Mouse (Mus musculus) stomach, embryonic 16.5 days (tissue): ENCODE measurements around the gene Zfp93. TPM values are rescaled to one million over a fixed set of nuclear protein-coding genes. Genes with fewer than 3 reads are reported as not detected.
"Not testable (repeated sequence)": the region's sequence is repeated elsewhere in the genome, so short reads cannot be mapped to it uniquely, and the experiment has no call there.

Experiments
- ATAC-seq: fragments of 200-750 bp; cut with Nextera tagmentation; 2 replicates; pipeline ENCODE4 v1.8.0; 2017; ENCODE audit warnings: moderate number of reproducible peaks, moderate TSS enrichment; ENCODE audit not compliant: insufficient read depth, low FRiP score
- H3K27ac ChIP-seq: fragments of 300-500 bp; sonication (generic); 2 replicates; pipeline ENCODE4 v1.5.1; 2014; ENCODE audit warnings: low read length
- H3K27me3 ChIP-seq: fragments of 300-500 bp; sonication (generic); 2 replicates; pipeline ENCODE4 v1.6.1; 2014; ENCODE audit warnings: low read length, control low read depth, mixed read lengths; ENCODE audit not compliant: control insufficient read depth, insufficient read depth
- H3K36me3 ChIP-seq: fragments of 300-500 bp; sonication (generic); 2 replicates; pipeline ENCODE4 v1.6.1; 2014; ENCODE audit warnings: low read length; ENCODE audit not compliant: control insufficient read depth, insufficient read depth
- H3K4me1 ChIP-seq: fragments of 300-500 bp; sonication (generic); 2 replicates; pipeline ENCODE4 v1.6.1; 2014; ENCODE audit warnings: low read length, control low read depth, mixed read lengths; ENCODE audit not compliant: control insufficient read depth, insufficient read depth
- H3K4me2 ChIP-seq: fragments of 300-500 bp; sonication (generic); 2 replicates; pipeline ENCODE4 v1.6.1; 2014; ENCODE audit warnings: low read depth, low read length, mixed read lengths
- H3K4me3 ChIP-seq: fragments of 300-500 bp; sonication (generic); replicated peaks from 2 replicates; pipeline ENCODE4 v1.5.1; 2014; ENCODE audit warnings: mild to moderate bottlenecking, low read length
- H3K9ac ChIP-seq: fragments of 300-500 bp; sonication (generic); 2 replicates; pipeline ENCODE4 v1.6.1; 2014; ENCODE audit warnings: low read length
- H3K9me3 ChIP-seq: fragments of 300-500 bp; sonication (generic); replicated peaks from 2 replicates; pipeline ENCODE4 v1.6.1; 2016; ENCODE audit warnings: low read length, control low read depth; ENCODE audit not compliant: control insufficient read depth
- WGBS: fragments of 180-500 bp; shearing (Covaris S2); extraction: QIAGEN DNeasy Blood & Tissue Kit; methylation state at CpG from one replicate; pipeline ENCODE4 v1.1.7; 2014; 5-methylcytosine and 5-hydroxymethylcytosine counted together
- polyA plus RNA-seq: library from polyadenylated mRNA; unstranded; fragments of >200 nt; fragmentation: Nextera tagmentation; extraction: Ambion mirVana; gene quantifications from 2 replicates; pipeline ENCODE4 v1.2.1, GENCODE M21; 2015

Gene Zfp93
- polyA plus RNA-seq, 1 experiment from 2014 or later, result 7.6 TPM

DNA sequence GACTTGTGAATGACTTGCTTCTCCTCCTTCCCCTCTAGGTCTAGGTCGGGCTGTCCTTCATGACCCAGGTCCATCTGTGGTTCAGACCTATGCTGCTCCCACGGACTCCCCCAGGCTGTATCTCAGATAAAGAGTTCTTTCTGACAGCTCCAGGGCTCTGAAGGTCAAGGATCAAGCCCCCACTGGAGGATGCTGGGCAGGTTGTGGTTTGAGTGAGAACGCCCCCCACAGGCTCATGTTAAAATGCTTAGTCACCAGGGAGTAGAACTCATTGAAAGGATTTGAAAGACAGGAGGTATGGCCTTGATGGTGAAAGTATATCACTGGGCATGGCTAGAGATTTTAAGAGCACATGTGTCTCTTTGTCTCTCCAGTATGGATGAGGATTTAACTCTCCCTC lies 964 bp upstream of the Zfp93 start:
- no peaks in the 10 kb centered on the region for H3K36me3 ChIP-seq
- ATAC-seq, result no peak
- no peak overlapping the region for H3K27ac ChIP-seq
- no peak overlapping the region for H3K4me2 ChIP-seq
- no peaks in the 10 kb centered on the region for H3K27me3 ChIP-seq
- WGBS, result 75% methylated on average over 3 of the region's 3 CpGs
- no peak overlapping the region for H3K9ac ChIP-seq
- H3K9me3 ChIP-seq, result no peaks in the 10 kb centered on the region
- peaks cover 4% of the 10 kb centered on the region for H3K4me1 ChIP-seq
- H3K4me3 ChIP-seq, result no peak overlapping the region

DNA sequence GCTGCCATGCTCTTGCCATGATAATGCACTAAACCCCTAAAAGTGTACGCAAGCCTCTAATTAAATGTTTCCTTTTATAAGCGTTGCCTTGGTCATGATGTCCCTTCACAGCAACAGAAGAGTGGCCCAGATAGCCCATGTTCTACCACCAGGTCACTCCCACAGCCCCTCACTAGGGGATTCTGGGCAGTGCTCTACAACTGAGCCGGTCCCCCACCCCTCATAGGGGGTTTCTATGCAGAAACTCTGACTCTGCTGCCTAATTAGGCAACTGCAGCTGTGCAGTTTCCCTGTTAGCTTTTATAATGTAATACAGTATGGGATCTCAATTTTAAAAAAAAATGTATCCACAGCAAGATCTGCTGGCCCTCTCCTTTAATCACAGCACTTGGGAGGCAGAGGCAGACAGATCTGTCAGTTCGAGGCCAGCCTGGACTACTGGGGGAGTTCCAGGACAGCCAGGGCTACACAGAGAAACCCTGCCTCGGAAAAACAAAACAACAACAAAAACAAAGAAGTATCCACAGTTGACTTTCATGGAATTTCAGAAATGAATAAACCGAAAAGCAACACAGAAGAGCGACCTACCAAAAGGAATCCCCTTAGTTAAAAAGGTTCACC lies 443 bp upstream of the Zfp93 start:
- peak overlapping the region; percentile 59 for H3K4me3 ChIP-seq
- ATAC-seq, result peak; percentile 34; the same call in 1 of the 2 replicates
- WGBS, result 33% methylated on average over 7 of the region's 7 CpGs
- peaks cover 4% of the 10 kb centered on the region for H3K4me1 ChIP-seq
- peak overlapping the region; percentile 76 for H3K9ac ChIP-seq
- no peaks in the 10 kb centered on the region for H3K9me3 ChIP-seq
- H3K4me2 ChIP-seq, result peak overlapping the region; percentile 60
- no peak overlapping the region for H3K27ac ChIP-seq
- H3K27me3 ChIP-seq, result no peaks in the 10 kb centered on the region
- H3K36me3 ChIP-seq, result peaks cover 2% of the 10 kb centered on the region

DNA sequence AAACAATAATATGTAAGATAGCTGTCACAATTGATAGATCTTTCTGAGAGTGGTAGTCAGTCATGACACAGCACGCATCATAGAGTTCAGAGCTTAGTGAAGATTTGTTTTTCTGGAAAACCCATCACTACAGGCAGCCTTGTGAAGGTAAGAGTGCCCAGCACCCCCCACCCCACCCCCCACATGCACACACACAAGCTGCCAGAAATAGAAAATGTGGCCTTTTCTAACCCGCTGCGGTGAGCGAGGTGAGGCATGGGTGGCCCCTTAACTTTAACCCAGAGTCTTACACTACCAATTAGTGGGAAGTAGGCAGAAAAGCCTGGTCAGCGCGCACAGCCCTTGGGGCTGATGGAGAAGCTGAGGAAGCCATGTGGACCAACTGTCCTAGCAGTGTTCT lies 971 bp downstream of the Zfp93 start:
- Histone ChIP-seq H3K4me1 (peaks cover 4% of the 10 kb centered on the region), H3K36me3 (peaks cover 7% of the 10 kb centered on the region), H3K4me2 (peak overlapping the region; percentile 60; the same call in 1 of the 2 replicates), H3K9me3 (no peaks in the 10 kb centered on the region), H3K9ac (no peak overlapping the region), H3K27ac (no peak overlapping the region), H3K4me3 (no peak overlapping the region), H3K27me3 (no peaks in the 10 kb centered on the region)
- no peak for ATAC-seq
- WGBS, result 92% methylated on average over 6 of the region's 6 CpGs

DNA sequence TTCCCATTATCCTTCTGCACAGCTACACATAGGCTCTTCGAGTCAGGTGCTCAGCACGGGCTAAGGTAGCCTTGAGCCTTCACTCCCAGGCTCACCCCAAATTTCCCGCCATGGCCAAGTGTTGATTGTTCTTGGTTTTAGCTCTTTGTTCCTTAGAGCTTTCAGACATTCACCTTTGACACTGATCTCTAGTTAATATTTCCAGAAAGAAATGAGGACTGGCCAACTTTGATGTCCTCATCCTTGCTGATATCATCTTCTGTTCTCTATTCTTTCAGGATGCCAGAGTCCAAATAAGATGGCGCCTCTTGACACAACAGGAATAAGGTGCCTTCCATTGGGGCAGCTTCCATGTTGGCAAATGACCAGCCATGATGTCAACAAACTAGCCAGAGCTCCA lies 4.2 kb downstream of the Zfp93 start:
- Histone ChIP-seq H3K27ac (no peak overlapping the region), H3K4me1 (peaks cover 4% of the 10 kb centered on the region), H3K4me2 (no peak overlapping the region), H3K9me3 (no peaks in the 10 kb centered on the region), H3K27me3 (no peaks in the 10 kb centered on the region), H3K36me3 (peaks cover 7% of the 10 kb centered on the region), H3K9ac (no peak overlapping the region), H3K4me3 (no peak overlapping the region)
- ATAC-seq, result no peak
- 95% methylated on average over 4 of the region's 4 CpGs for WGBS

DNA sequence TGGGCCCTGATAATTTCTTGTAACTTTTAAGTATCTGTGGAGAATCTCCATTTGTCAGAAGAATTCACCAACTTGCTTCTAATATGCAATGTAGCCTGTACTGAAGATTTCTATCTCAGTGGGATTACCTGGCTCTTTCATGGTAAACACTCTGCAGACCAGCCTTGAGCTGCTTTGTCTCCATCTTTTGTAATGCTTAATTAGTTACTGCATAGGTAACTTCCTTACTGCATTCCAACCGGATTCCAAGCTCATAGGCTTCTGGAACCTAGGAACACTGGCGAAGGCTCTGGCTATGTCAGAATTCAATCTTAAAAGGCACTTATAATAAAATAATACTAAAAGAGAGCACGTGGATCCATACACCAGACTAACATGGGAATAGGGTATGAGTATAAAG lies 8.6 kb downstream of the Zfp93 start:
- not testable (repeated sequence) for H3K4me3 ChIP-seq, H3K27me3 ChIP-seq, H3K9me3 ChIP-seq, H3K36me3 ChIP-seq, H3K27ac ChIP-seq, ATAC-seq, H3K4me2 ChIP-seq, H3K9ac ChIP-seq, H3K4me1 ChIP-seq
- 85% methylated on average over 3 of the region's 3 CpGs for whole genome bisulfite sequencing

DNA sequence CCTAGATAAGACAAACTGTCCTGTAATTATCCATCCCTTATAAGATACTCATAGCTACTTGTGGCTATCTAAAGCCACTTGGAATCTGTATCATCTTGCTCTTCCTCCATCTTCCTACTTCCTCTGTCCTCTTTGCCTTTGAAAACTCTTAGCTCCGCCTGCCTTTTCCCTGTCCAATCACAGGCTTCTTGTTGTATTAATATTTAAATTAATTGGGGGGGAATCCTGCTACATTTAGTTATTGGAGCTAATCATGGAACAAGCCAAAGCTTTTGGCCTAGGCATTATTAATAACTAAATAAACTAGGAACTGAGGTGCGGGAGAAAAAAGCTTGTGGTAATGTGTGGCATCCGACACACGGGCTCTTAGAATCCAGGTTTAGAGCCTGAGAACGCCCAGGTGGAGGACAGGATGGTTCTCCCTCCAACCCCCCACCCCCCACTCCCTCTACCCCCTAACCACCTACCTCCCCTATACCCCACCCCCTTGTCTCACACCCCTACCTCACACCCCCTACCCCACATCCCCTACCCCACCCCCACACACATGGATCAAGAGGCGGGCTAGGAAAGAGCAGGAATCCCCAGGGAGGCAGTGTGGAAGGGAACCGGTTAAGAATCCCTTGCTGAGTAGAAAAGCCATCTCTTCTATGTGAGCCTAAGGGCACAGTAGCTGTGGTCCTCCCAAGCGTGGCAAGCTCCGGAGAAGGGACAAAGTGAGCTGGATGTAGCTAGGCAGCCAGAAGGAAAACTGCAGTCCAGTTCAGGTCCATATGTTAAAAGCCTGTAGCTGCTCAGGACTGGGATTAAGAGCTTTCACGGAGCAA lies 10.0 kb downstream of the Zfp93 start:
- Histone ChIP-seq H3K4me1 (no peaks in the 10 kb centered on the region), H3K27me3 (no peaks in the 10 kb centered on the region), H3K36me3 (0 out of 2 replicates have a peak, but pooled peaks cover under 1% of the 10 kb centered on the region), H3K9ac (no peak overlapping the region), H3K27ac (no peak overlapping the region), H3K4me2 (no peak overlapping the region), H3K4me3 (no peak overlapping the region), H3K9me3 (no peaks in the 10 kb centered on the region)
- ATAC-seq, result no peak
- WGBS, result 54% methylated on average over 10 of the region's 10 CpGs

DNA sequence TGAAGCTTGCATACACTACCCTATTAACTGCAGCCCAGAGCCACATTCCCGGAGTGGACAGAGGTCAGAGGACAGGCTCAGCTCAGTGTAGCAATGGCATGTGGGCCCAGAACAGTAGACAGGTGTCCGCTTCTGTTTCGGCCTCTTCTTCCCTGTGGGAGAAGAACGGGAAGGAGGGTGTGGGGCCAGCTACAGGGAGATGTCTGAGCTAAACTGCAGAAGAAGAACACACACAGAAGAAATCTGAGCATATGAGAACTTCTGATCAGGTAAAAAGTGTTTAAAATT lies 10.6 kb downstream of the Zfp93 start:
- H3K9me3 ChIP-seq, result no peaks in the 10 kb centered on the region
- H3K4me1 ChIP-seq, result no peaks in the 10 kb centered on the region
- H3K9ac ChIP-seq, result no peak overlapping the region
- no peak overlapping the region for H3K4me2 ChIP-seq
- no peaks in the 10 kb centered on the region for H3K27me3 ChIP-seq
- H3K27ac ChIP-seq, result no peak overlapping the region
- H3K4me3 ChIP-seq, result no peak overlapping the region
- ATAC-seq, result no peak
- 38% methylated on average over 4 of the region's 4 CpGs for WGBS
- H3K36me3 ChIP-seq, result no peaks in the 10 kb centered on the region

DNA sequence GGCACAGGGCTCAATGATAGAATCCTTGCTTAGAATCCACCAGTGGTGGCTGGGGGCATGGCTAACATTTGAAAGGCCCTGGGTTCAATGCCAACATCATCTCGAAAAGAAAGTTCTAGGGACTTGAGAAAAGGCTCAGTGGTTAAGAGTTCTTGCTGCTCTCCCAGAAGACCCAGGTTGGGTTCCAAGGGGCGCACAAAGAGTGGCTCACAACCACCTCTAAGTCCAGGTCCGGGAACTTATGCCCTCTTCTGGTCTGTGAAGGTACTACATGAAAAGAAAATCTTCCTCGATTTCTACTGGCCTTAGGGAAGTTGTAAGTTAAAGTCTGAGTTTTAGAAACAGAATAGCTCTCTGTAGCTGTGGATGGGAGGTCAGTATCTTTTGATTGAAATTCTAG lies 15.9 kb downstream of the Zfp93 start:
- H3K27me3 ChIP-seq, result no peaks in the 10 kb centered on the region
- ATAC-seq, result no peak
- no peak overlapping the region for H3K27ac ChIP-seq
- WGBS, result 50% methylated on average over 4 of the region's 4 CpGs
- no peaks in the 10 kb centered on the region for H3K4me1 ChIP-seq
- H3K9ac ChIP-seq, result no peak overlapping the region
- H3K9me3 ChIP-seq, result no peaks in the 10 kb centered on the region
- H3K36me3 ChIP-seq, result peaks cover 14% of the 10 kb centered on the region
- H3K4me2 ChIP-seq, result no peak overlapping the region
- no peak overlapping the region for H3K4me3 ChIP-seq

DNA sequence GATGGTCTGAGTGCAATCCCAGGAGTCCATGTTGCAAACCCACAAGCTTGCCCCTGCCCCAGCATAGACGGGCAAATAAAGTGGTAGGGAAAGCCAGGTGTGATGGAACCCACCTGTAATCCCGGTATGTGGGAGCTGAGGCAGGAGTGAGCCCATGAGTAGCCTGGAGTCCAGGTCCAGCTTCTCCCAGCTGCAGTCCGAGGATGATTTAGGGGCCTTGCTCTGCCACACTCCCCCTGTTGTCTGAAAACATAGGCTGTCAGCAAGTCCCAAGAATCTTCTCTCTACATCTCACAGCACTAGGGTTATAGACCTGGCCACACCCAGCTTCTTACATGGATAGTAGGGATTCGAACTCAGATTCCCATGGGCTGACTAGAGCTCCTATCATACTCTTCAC lies 16.7 kb downstream of the Zfp93 start:
- 82% methylated on average over 4 of the region's 4 CpGs for WGBS
- Histone ChIP-seq H3K27me3 (no peaks in the 10 kb centered on the region), H3K27ac (no peak overlapping the region), H3K36me3 (peaks cover 22% of the 10 kb centered on the region), H3K4me1 (no peaks in the 10 kb centered on the region), H3K9me3 (no peaks in the 10 kb centered on the region), H3K4me2 (no peak overlapping the region), H3K4me3 (no peak overlapping the region), H3K9ac (no peak overlapping the region)
- ATAC-seq, result no peak
